Mouse (Mus musculus) heart, postnatal 0 days (tissue): ENCODE data around the gene Cflar. TPM values are rescaled to one million over a fixed set of nuclear protein-coding genes. Genes with fewer than 3 reads are reported as not detected.
"Not testable (repeated sequence)": the region's sequence is repeated elsewhere in the genome, so short reads cannot be mapped to it uniquely, and the experiment has no call there.

Experiments
- ATAC-seq: fragments of 200-750 bp; cut with Nextera tagmentation; 2 replicates; pipeline ENCODE4 v1.8.0; 2017; ENCODE audit warnings: low read depth, moderate number of reproducible peaks, moderate library complexity; ENCODE audit not compliant: insufficient read depth
- DNase-seq: peaks from one replicate; pipeline ENCODE4 v3.0.0-alpha.2; 2016; ENCODE audit warnings: low spot score
- H3K27ac ChIP-seq: fragments of 300-500 bp; sonication (generic); 2 replicates; pipeline ENCODE4 v1.5.1; 2014; ENCODE audit warnings: low read depth, mild to moderate bottlenecking
- H3K27me3 ChIP-seq: fragments of 300-500 bp; sonication (generic); 2 replicates; pipeline ENCODE4 v1.6.1; 2014; ENCODE audit warnings: low read length, mixed read lengths; ENCODE audit not compliant: control insufficient read depth, insufficient read depth
- H3K36me3 ChIP-seq: fragments of 300-500 bp; sonication (generic); replicated peaks from 2 replicates; pipeline ENCODE4 v1.6.1; 2014; ENCODE audit warnings: low read length, mixed read lengths; ENCODE audit not compliant: control insufficient read depth, insufficient read depth
- H3K4me1 ChIP-seq: fragments of 300-500 bp; sonication (generic); 2 replicates; pipeline ENCODE4 v1.6.1; 2014; ENCODE audit warnings: antibody characterized with exemption; ENCODE audit not compliant: control insufficient read depth, insufficient read depth
- H3K4me2 ChIP-seq: fragments of 300-500 bp; sonication (generic); 2 replicates; pipeline ENCODE4 v1.6.1; 2014; ENCODE audit warnings: low read depth, mild to moderate bottlenecking, low read length, moderate library complexity
- H3K4me3 ChIP-seq: fragments of 300-500 bp; sonication (generic); 2 replicates; pipeline ENCODE4 v1.5.1; 2014; ENCODE audit warnings: low read depth, low read length
- H3K9ac ChIP-seq: fragments of 300-500 bp; sonication (generic); replicated peaks from 2 replicates; pipeline ENCODE4 v1.6.1; 2014; ENCODE audit warnings: low read depth, low read length, mixed read lengths
- H3K9me3 ChIP-seq: fragments of 300-500 bp; sonication (generic); replicated peaks from 2 replicates; pipeline ENCODE4 v1.6.1; 2016; ENCODE audit warnings: low read length; ENCODE audit not compliant: control insufficient read depth
- CTCF ChIP-seq: IDR thresholded peaks from 2 replicates; pipeline ENCODE4 v1.5.1; 2016; ENCODE audit warnings: antibody characterized with exemption, control low read depth, low read depth
- EP300 ChIP-seq: IDR thresholded peaks from 2 replicates; pipeline ENCODE4 v1.6.1; 2016; ENCODE audit warnings: antibody characterized with exemption, low read depth
- WGBS: fragments of 180-500 bp; shearing (Covaris S2); extraction: QIAGEN DNeasy Blood & Tissue Kit; methylation state at CpG from one replicate; pipeline ENCODE4 v1.1.7; 2014; 5-methylcytosine and 5-hydroxymethylcytosine counted together
- polyA plus RNA-seq: library from polyadenylated mRNA; unstranded; fragments of >200 nt; fragmentation: Nextera tagmentation; extraction: Ambion mirVana; gene quantifications from 2 replicates; pipeline ENCODE4 v1.2.1, GENCODE M21; 2015
- total RNA-seq: library from RNA; depleted of rRNA; stranded (reverse); fragments of >200 nt; gene quantifications from 2 replicates; pipeline ENCODE4 v1.2.3, GENCODE M21; 2014; ENCODE audit warnings: low replicate concordance

Gene Cflar
- total and polyA plus RNA-seq, 2 experiments from 2014 or later: 49.8 to 102 TPM

GRCm38 (mm10) chr1:58693696-58694095 lies 17.6 kb upstream of the Cflar start:
- Histone ChIP-seq H3K4me3 (no peak overlapping the region), H3K9me3 (no peaks in the 10 kb centered on the region), H3K4me1 (no peaks in the 10 kb centered on the region), H3K27ac (no peak overlapping the region), H3K27me3 (no peaks in the 10 kb centered on the region), H3K4me2 (no peak overlapping the region), H3K9ac (no peak overlapping the region), H3K36me3 (no peaks in the 10 kb centered on the region)
- WGBS: 79% methylated on average over 1 of the region's 1 CpGs
- ATAC-seq (no peak), DNase-seq (no peak)
- no peak for TF ChIP-seq EP300
- no peak for TF ChIP-seq CTCF

- not testable (repeated sequence) for H3K4me2 ChIP-seq, H3K27ac ChIP-seq, H3K9ac ChIP-seq, DNase-seq, H3K36me3 ChIP-seq, H3K9me3 ChIP-seq, H3K4me3 ChIP-seq, ATAC-seq, H3K4me1 ChIP-seq, H3K27me3 ChIP-seq
- 80% methylated on average over 4 of the region's 4 CpGs for WGBS
These were observed 15.5 kb upstream of the Cflar start, which contains the start of gene Als2cr12 for GRCm38 (mm10) chr1:58695810-58696209. TSS of gene Als2cr12 (minus strand) at chr1:58695989.

- H3K27me3 ChIP-seq, H3K36me3 ChIP-seq, H3K27ac ChIP-seq, H3K4me1 ChIP-seq, H3K4me2 ChIP-seq, H3K9me3 ChIP-seq, DNase-seq, H3K4me3 ChIP-seq, H3K9ac ChIP-seq: not testable (repeated sequence)
- WGBS: 41% methylated on average over 1 of the region's 1 CpGs
- ATAC-seq: peak; percentile 47; the same call in 1 of the 2 replicates
- peak; percentile 52 for TF ChIP-seq CTCF
These were observed 13.7 kb upstream of the Cflar start for GRCm38 (mm10) chr1:58697607-58698006.

GRCm38 (mm10) chr1:58698781-58699180 lies 12.5 kb upstream of the Cflar start:
- Histone ChIP-seq H3K9ac (no peak overlapping the region), H3K9me3 (no peaks in the 10 kb centered on the region), H3K4me3 (no peak overlapping the region), H3K36me3 (no peaks in the 10 kb centered on the region), H3K4me2 (no peak overlapping the region), H3K27ac (no peak overlapping the region), H3K4me1 (no peaks in the 10 kb centered on the region), H3K27me3 (no peaks in the 10 kb centered on the region)
- TF ChIP-seq EP300 (no peak), CTCF (no peak)
- 80% methylated on average over 4 of the region's 4 CpGs for WGBS
- DNase-seq (no peak), ATAC-seq (no peak)

GRCm38 (mm10) chr1:58699988-58700387 lies 11.3 kb upstream of the Cflar start:
- DNase-seq (no peak), ATAC-seq (no peak)
- Histone ChIP-seq H3K4me3 (no peak overlapping the region), H3K9ac (no peak overlapping the region), H3K27me3 (no peaks in the 10 kb centered on the region), H3K4me2 (no peak overlapping the region), H3K36me3 (no peaks in the 10 kb centered on the region), H3K9me3 (no peaks in the 10 kb centered on the region), H3K27ac (no peak overlapping the region), H3K4me1 (no peaks in the 10 kb centered on the region)
- TF ChIP-seq CTCF (no peak), EP300 (no peak)
- WGBS: 28% methylated on average over 3 of the region's 3 CpGs

- DNase-seq, H3K36me3 ChIP-seq, ATAC-seq, H3K27me3 ChIP-seq, H3K9me3 ChIP-seq, H3K9ac ChIP-seq, H3K4me3 ChIP-seq, H3K4me2 ChIP-seq, H3K27ac ChIP-seq, H3K4me1 ChIP-seq: not testable (repeated sequence)
- WGBS: 59% methylated on average over 4 of the region's 5 CpGs
These were observed 10.6 kb upstream of the Cflar start for GRCm38 (mm10) chr1:58700580-58701162.

GRCm38 (mm10) chr1:58710043-58710442 lies 1.3 kb upstream of the Cflar start:
- H3K9me3 ChIP-seq, H3K27me3 ChIP-seq: not testable (repeated sequence)
- 87% methylated on average over 1 of the region's 1 CpGs for WGBS

More at GRCm38 (mm10) chr1:58710043-58710442, 1.3 kb upstream of the Cflar start:
- not testable (repeated sequence) for H3K4me3 ChIP-seq, H3K36me3 ChIP-seq, H3K9ac ChIP-seq, H3K4me2 ChIP-seq, ATAC-seq, H3K4me1 ChIP-seq, DNase-seq
- H3K27ac ChIP-seq: peak overlapping the region; percentile 100; the same call in 1 of the 2 replicates
